ENCODE assay signal across 8 mouse cellular contexts in genomic region chr3:103914010-103914669, GRCm38 (mm10). TPM values are rescaled to one million over a fixed set of nuclear protein-coding genes. Genes with fewer than 3 reads are reported as not detected.
A peak's percentile ranks its signal among the peaks of the same experiment; 100 is the strongest.
DNase-seq lines count a peak whose midpoint lies in the region; ATAC-seq lines count a peak whose summit lies in the region.

Rsbn1 (plus strand) TSS chr3:103914120.

- H3K27ac ChIP-seq in hindbrain, embryonic 12.5 days = peak within 1 kb of the TSS; percentile 95

- DNase-seq in NIH3T3 (ENCODE audit: low read depth) = peak; percentile 98
- DNase-seq in cerebellum, postnatal 10 days = peak; percentile 98 to 99
- peak; percentile 96 to 98 for DNase-seq in frontal cortex, postnatal 10 days (ENCODE audit: low spot score in 2 of 2)
- peak; percentile 96 to 99 for DNase-seq in layer of hippocampus, postnatal 14 days (ENCODE audit: low spot score in 2 of 2)
- peak; percentile 95 for DNase-seq in lung, postnatal 14 days
- peak; percentile 96 for DNase-seq in retina, adult 2 months (ENCODE audit: low read depth, low spot score)
- DNase-seq in thymus, postnatal 36 days = peak; percentile 93 to 98

- H3K27me3 ChIP-seq in hindbrain, embryonic 12.5 days = no peaks in the 10 kb centered on the region

- H3K9me3 ChIP-seq in hindbrain, embryonic 12.5 days (replicated peaks) = no peaks in the 10 kb centered on the region

- peak; percentile 100 for ATAC-seq in hindbrain, embryonic 12.5 days (ENCODE audit: low FRiP score)

- H3K4me2 ChIP-seq in hindbrain, embryonic 12.5 days (replicated peaks) = peak within 1 kb of the TSS; percentile 75

- peak within 1 kb of the TSS; percentile 96 for H3K4me3 ChIP-seq in hindbrain, embryonic 12.5 days

- H3K4me1 ChIP-seq in hindbrain, embryonic 12.5 days = peaks cover 11% of the 10 kb centered on the region

- no peaks in the 10 kb centered on the region for H3K36me3 ChIP-seq in hindbrain, embryonic 12.5 days

- WGBS in hindbrain, embryonic 12.5 days = under 1% methylated on average over 48 of the region's 55 CpGs

- H3K9ac ChIP-seq in hindbrain, embryonic 12.5 days = peak within 1 kb of the TSS; percentile 96

RNA-seq across cellular contexts. Expression of gene Rsbn1, which starts in this region (rescaled TPM):
- polyA plus RNA-seq in hindbrain, embryonic 12.5 days (2016; fragmentation: Nextera tagmentation; extraction: Ambion mirVana) = 23.8 and 27.6 TPM in 2 replicates
- 10 to 100 TPM; 16.5 to 17.3 TPM for total RNA-seq in layer of hippocampus, postnatal 14 days (2021)

Comparison
In these comparisons a context has a peak if more than half of its experiments do, and no peak if none do; other contexts are left out.
1. Peak in every context shown above with its lines: DNase-seq, ATAC-seq, H3K4me3 ChIP-seq and H3K27ac ChIP-seq.